Mouse (Mus musculus) embryonic facial prominence, embryonic 14.5 days (tissue): ENCODE results near the gene Jarid2. TPM values are rescaled to one million over a fixed set of nuclear protein-coding genes. Genes with fewer than 3 reads are reported as not detected.

Experiments used
- ATAC-seq: fragments of 200-750 bp; cut with Nextera tagmentation; 2 replicates; pipeline ENCODE4 v1.8.0; 2017; ENCODE audit warnings: low read depth, moderate number of reproducible peaks, moderate TSS enrichment
- DNase-seq: peaks from one replicate; pipeline ENCODE4 v3.0.0-alpha.2; 2015; ENCODE audit warnings: low spot score
- H3K27ac ChIP-seq: fragments of 300-500 bp; sonication (generic); replicated peaks from 2 replicates; pipeline ENCODE4 v1.5.1; 2014; ENCODE audit warnings: low read depth, mild to moderate bottlenecking, low read length, moderate library complexity
- H3K27me3 ChIP-seq: fragments of 300-500 bp; sonication (generic); replicated peaks from 2 replicates; pipeline ENCODE4 v1.6.1; 2014; ENCODE audit warnings: low read length; ENCODE audit not compliant: control insufficient read depth, insufficient read depth
- H3K36me3 ChIP-seq: fragments of 300-500 bp; sonication (generic); 2 replicates; pipeline ENCODE4 v1.6.1; 2014; ENCODE audit warnings: low read length, mixed read lengths; ENCODE audit not compliant: control insufficient read depth, insufficient read depth
- H3K4me1 ChIP-seq: fragments of 300-500 bp; sonication (generic); 2 replicates; pipeline ENCODE4 v1.6.1; 2014; ENCODE audit warnings: antibody characterized with exemption, low read length; ENCODE audit not compliant: control insufficient read depth, insufficient read depth
- H3K4me2 ChIP-seq: fragments of 300-500 bp; sonication (generic); 2 replicates; pipeline ENCODE4 v1.6.1; 2014; ENCODE audit warnings: low read depth, mild to moderate bottlenecking, low read length, moderate library complexity, mixed read lengths
- H3K4me3 ChIP-seq: fragments of 300-500 bp; sonication (generic); 2 replicates; pipeline ENCODE4 v1.5.1; 2014; ENCODE audit warnings: low read depth, mild to moderate bottlenecking, low read length
- H3K9ac ChIP-seq: fragments of 300-500 bp; sonication (generic); 2 replicates; pipeline ENCODE4 v1.6.1; 2014; ENCODE audit warnings: low read depth, mild to moderate bottlenecking, low read length, moderate library complexity, mixed read lengths
- H3K9me3 ChIP-seq: fragments of 300-500 bp; sonication (generic); 2 replicates; pipeline ENCODE4 v1.6.1; 2016; ENCODE audit warnings: low read length; ENCODE audit not compliant: control insufficient read depth
- WGBS: fragments of 180-500 bp; shearing (Covaris S2); extraction: QIAGEN DNeasy Blood & Tissue Kit; methylation state at CpG from one replicate; pipeline ENCODE4 v1.1.7; 2014; 5-methylcytosine and 5-hydroxymethylcytosine counted together
- polyA plus RNA-seq: library from polyadenylated mRNA; unstranded; fragments of >200 nt; fragmentation: Nextera tagmentation; extraction: Ambion mirVana; gene quantifications from 2 replicates; pipeline ENCODE4 v1.2.1, GENCODE M21; 2014

Gene Jarid2
- polyA plus RNA-seq, 1 experiment from 2014 or later, result 16.1 TPM

- H3K27ac ChIP-seq, result no peak overlapping the region
- H3K4me3 ChIP-seq, result no peak overlapping the region
- ATAC-seq, result no peak
- H3K36me3 ChIP-seq, result peaks cover 92% of the 10 kb centered on the region
- no peak overlapping the region for H3K9ac ChIP-seq
- no peaks in the 10 kb centered on the region for H3K27me3 ChIP-seq
- no peaks in the 10 kb centered on the region for H3K9me3 ChIP-seq
- H3K4me1 ChIP-seq, result peaks cover 16% of the 10 kb centered on the region
- DNase-seq, result no peak
- WGBS, result 58% methylated on average over 4 of the region's 4 CpGs
- H3K4me2 ChIP-seq, result no peak overlapping the region
These were observed 186.7 kb downstream of the Jarid2 start for GRCm38 (mm10) chr13:44915945-44916344.

GRCm38 (mm10) chr13:44917202-44917601, 187.9 kb downstream of the Jarid2 start:
- H3K36me3 ChIP-seq, result peaks cover 95% of the 10 kb centered on the region
- WGBS, result 92% methylated on average over 4 of the region's 4 CpGs

GRCm38 (mm10) chr13:44918269-44918668, 189.0 kb downstream of the Jarid2 start:
- no peak overlapping the region for H3K4me2 ChIP-seq
- no peaks in the 10 kb centered on the region for H3K27me3 ChIP-seq
- peaks cover 2% of the 10 kb centered on the region; the same call in 1 of the 2 replicates for H3K4me1 ChIP-seq
- no peak overlapping the region for H3K27ac ChIP-seq
- no peak for DNase-seq
- no peak overlapping the region for H3K9ac ChIP-seq
- WGBS, result 97% methylated on average over 2 of the region's 2 CpGs
- H3K9me3 ChIP-seq, result no peaks in the 10 kb centered on the region
- ATAC-seq, result no peak; the same call in 1 of the 2 replicates
- peaks cover 96% of the 10 kb centered on the region for H3K36me3 ChIP-seq
- no peak overlapping the region for H3K4me3 ChIP-seq

More at GRCm38 (mm10) chr13:44917202-44917601, 187.9 kb downstream of the Jarid2 start:
- Histone ChIP-seq H3K4me2 (no peak overlapping the region), H3K27me3 (no peaks in the 10 kb centered on the region), H3K4me1 (peaks cover 12% of the 10 kb centered on the region), H3K9ac (no peak overlapping the region), H3K4me3 (no peak overlapping the region), H3K27ac (no peak overlapping the region), H3K9me3 (no peaks in the 10 kb centered on the region)
- DNase-seq, result no peak
- ATAC-seq, result no peak

GRCm38 (mm10) chr13:44921095-44921494, 191.8 kb downstream of the Jarid2 start:
- H3K9me3 ChIP-seq, result no peaks in the 10 kb centered on the region
- H3K36me3 ChIP-seq, result peaks cover 99% of the 10 kb centered on the region
- WGBS, result 84% methylated on average over 10 of the region's 10 CpGs
- no peak overlapping the region for H3K4me3 ChIP-seq
- no peaks in the 10 kb centered on the region for H3K27me3 ChIP-seq
- no peaks in the 10 kb centered on the region for H3K4me1 ChIP-seq
- DNase-seq (no peak), ATAC-seq (no peak)
- no peak overlapping the region for H3K9ac ChIP-seq
- no peak overlapping the region for H3K4me2 ChIP-seq
- H3K27ac ChIP-seq, result no peak overlapping the region

DNA sequence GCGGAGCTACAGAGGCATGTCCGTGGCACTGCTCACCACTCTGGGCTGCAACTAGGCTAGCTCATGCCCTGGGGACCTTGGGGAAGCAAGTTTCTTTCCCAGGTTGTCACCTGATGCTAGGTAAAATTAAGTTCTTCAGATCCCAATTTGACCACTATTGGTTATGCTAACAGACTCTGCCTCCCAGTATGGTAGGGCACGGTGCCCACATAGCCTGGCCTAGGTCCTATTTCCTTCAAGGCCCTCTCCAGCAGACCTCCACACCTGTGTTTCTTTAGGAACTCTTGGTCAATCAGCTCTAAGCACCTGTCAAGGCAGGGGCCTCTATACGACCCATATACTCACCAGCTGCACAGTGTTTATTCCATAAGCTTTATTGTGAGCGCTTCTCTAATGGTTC, 192.4 kb downstream of the Jarid2 start:
- 85% methylated on average over 5 of the region's 5 CpGs for WGBS
- ATAC-seq (no peak), DNase-seq (no peak)
- Histone ChIP-seq H3K27me3 (no peaks in the 10 kb centered on the region), H3K9me3 (no peaks in the 10 kb centered on the region), H3K4me3 (no peak overlapping the region), H3K4me2 (no peak overlapping the region), H3K27ac (no peak overlapping the region), H3K36me3 (peaks cover 92% of the 10 kb centered on the region), H3K4me1 (no peaks in the 10 kb centered on the region), H3K9ac (no peak overlapping the region)

- H3K4me2 ChIP-seq, result no peak overlapping the region
- peaks cover 70% of the 10 kb centered on the region for H3K36me3 ChIP-seq
- no peak overlapping the region for H3K4me3 ChIP-seq
- no peaks in the 10 kb centered on the region for H3K27me3 ChIP-seq
- ATAC-seq (no peak), DNase-seq (no peak)
- H3K9me3 ChIP-seq, result no peaks in the 10 kb centered on the region
- H3K9ac ChIP-seq, result no peak overlapping the region
- H3K27ac ChIP-seq, result no peak overlapping the region
- WGBS, result 83% methylated on average over 3 of the region's 3 CpGs
- H3K4me1 ChIP-seq, result no peaks in the 10 kb centered on the region
These were observed 194.8 kb downstream of the Jarid2 start for GRCm38 (mm10) chr13:44924042-44924441.

DNA sequence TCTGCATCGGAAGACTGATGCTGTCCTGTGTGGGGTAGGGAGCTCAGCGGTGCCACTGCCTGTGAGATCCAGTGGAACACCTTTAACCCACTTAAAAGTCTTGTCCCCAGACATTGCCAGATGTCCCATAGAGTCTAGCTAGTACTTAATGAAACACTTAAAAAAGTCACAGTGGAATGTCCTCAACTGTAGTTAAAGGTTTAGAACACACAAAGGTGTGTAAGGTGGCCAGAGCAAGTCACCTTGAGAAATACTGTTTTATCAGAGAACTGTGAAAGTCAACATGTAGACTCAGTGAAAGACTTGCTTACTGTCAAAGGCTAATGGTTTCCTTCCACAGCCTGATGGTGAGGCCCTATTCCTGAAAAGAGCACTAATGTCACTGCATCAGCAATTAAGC, 195.9 kb downstream of the Jarid2 start:
- Histone ChIP-seq H3K4me2 (no peak overlapping the region), H3K4me3 (no peak overlapping the region), H3K4me1 (no peaks in the 10 kb centered on the region), H3K27me3 (no peaks in the 10 kb centered on the region), H3K36me3 (peaks cover 59% of the 10 kb centered on the region), H3K27ac (no peak overlapping the region), H3K9me3 (no peaks in the 10 kb centered on the region), H3K9ac (no peak overlapping the region)
- 100% methylated on average over 2 of the region's 2 CpGs for whole genome bisulfite sequencing
- DNase-seq (no peak), ATAC-seq (no peak)

GRCm38 (mm10) chr13:44926311-44926710, 197.0 kb downstream of the Jarid2 start:
- peaks cover 47% of the 10 kb centered on the region for H3K36me3 ChIP-seq
- no peaks in the 10 kb centered on the region for H3K4me1 ChIP-seq
- H3K9me3 ChIP-seq, result no peaks in the 10 kb centered on the region
- ATAC-seq (no peak), DNase-seq (no peak)
- no peak overlapping the region for H3K4me3 ChIP-seq
- no peaks in the 10 kb centered on the region for H3K27me3 ChIP-seq
- H3K27ac ChIP-seq, result no peak overlapping the region
- H3K4me2 ChIP-seq, result no peak overlapping the region
- WGBS, result 77% methylated on average over 2 of the region's 2 CpGs
- H3K9ac ChIP-seq, result no peak overlapping the region
